Mouse (Mus musculus) lung, postnatal 0 days (tissue): Measurements from ENCODE around the gene Olfr55. TPM values are rescaled to one million over a fixed set of nuclear protein-coding genes. Genes with fewer than 3 reads are reported as not detected.
"Not testable (repeated sequence)": the region's sequence is repeated elsewhere in the genome, so short reads cannot be mapped to it uniquely, and the experiment has no call there.

Experiments
- ATAC-seq: fragments of 200-750 bp; cut with Nextera tagmentation; 2 replicates; pipeline ENCODE4 v1.8.0; 2017; ENCODE audit warnings: moderate library complexity
- DNase-seq: peaks from one replicate; pipeline ENCODE4 v3.0.0-alpha.2; 2016; ENCODE audit warnings: low spot score
- H3K27ac ChIP-seq: fragments of 300-500 bp; sonication (generic); 2 replicates; pipeline ENCODE4 v1.5.1; 2014; ENCODE audit warnings: antibody characterized with exemption, mild to moderate bottlenecking, low read length, mixed read lengths
- H3K27me3 ChIP-seq: fragments of 300-500 bp; sonication (generic); replicated peaks from 2 replicates; pipeline ENCODE4 v1.6.1; 2014; ENCODE audit warnings: low read length, mixed read lengths; ENCODE audit not compliant: insufficient read depth
- H3K36me3 ChIP-seq: fragments of 300-500 bp; sonication (generic); 2 replicates; pipeline ENCODE4 v1.6.1; 2014; ENCODE audit warnings: low read length, mixed read lengths; ENCODE audit not compliant: insufficient read depth
- H3K4me1 ChIP-seq: fragments of 300-500 bp; sonication (generic); 2 replicates; pipeline ENCODE4 v1.6.1; 2014; ENCODE audit warnings: antibody characterized with exemption, low read depth, low read length, mixed read lengths; ENCODE audit not compliant: insufficient read depth
- H3K4me2 ChIP-seq: fragments of 300-500 bp; sonication (generic); replicated peaks from 2 replicates; pipeline ENCODE4 v1.6.1; 2014; ENCODE audit warnings: low read depth, mild to moderate bottlenecking, low read length, moderate library complexity, mixed read lengths
- H3K4me3 ChIP-seq: fragments of 300-500 bp; sonication (generic); 2 replicates; pipeline ENCODE4 v1.5.1; 2014; ENCODE audit warnings: low read depth, low read length
- H3K9ac ChIP-seq: fragments of 300-500 bp; sonication (generic); replicated peaks from 2 replicates; pipeline ENCODE4 v1.6.1; 2014; ENCODE audit warnings: low read depth, mild to moderate bottlenecking
- H3K9me3 ChIP-seq: fragments of 300-500 bp; sonication (generic); 2 replicates; pipeline ENCODE4 v1.6.1; 2016; ENCODE audit warnings: low read length, mixed read lengths
- CTCF ChIP-seq: IDR thresholded peaks from 2 replicates; pipeline ENCODE4 v1.5.1; 2016; ENCODE audit warnings: antibody characterized with exemption, mild to moderate bottlenecking
- EP300 ChIP-seq: IDR thresholded peaks from 2 replicates; pipeline ENCODE4 v1.6.1; 2016; ENCODE audit warnings: antibody characterized with exemption, mild to moderate bottlenecking, control low read depth
- WGBS: fragments of 180-500 bp; shearing (Covaris S2); extraction: QIAGEN DNeasy Blood & Tissue Kit; methylation state at CpG from one replicate; pipeline ENCODE4 v1.1.7; 2014; 5-methylcytosine and 5-hydroxymethylcytosine counted together
- polyA plus RNA-seq: library from polyadenylated mRNA; unstranded; fragments of >200 nt; fragmentation: Nextera tagmentation; extraction: Ambion mirVana; gene quantifications from 2 replicates; pipeline ENCODE4 v1.2.1, GENCODE M21; 2015

Gene Olfr55
- not detected in 2 replicates for polyA plus RNA-seq

DNA sequence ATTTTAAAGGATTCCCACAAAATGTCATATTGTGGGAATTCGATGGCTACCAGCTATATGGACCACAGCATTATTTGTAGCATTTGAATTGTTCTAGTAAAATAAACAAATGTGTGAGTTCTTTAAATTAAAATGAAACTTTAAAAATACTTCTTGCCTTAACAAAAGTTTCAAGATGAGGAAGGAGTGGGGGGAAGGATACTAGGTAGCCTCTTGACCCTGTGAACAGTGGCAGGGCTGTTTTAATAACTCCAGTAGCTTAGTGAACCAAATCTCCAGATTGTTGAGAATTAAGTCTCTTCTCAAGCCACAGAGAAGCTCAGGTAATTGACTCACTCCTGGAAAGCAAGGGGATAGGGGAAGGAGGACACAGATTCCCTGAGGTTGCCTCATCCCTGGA lies at the start of gene Olfr55:
Olfr55 (plus strand) TSS at position 301 of the 400 bp plus-strand sequence.
- H3K9me3 ChIP-seq, H3K27me3 ChIP-seq, DNase-seq, H3K27ac ChIP-seq, ATAC-seq, H3K4me3 ChIP-seq, H3K36me3 ChIP-seq, H3K9ac ChIP-seq, H3K4me2 ChIP-seq, H3K4me1 ChIP-seq: not testable (repeated sequence)
- WGBS, result 71% methylated on average over 1 of the region's 1 CpGs

- ATAC-seq (no peak), DNase-seq (no peak)
- Histone ChIP-seq H3K36me3 (no peaks in the 10 kb centered on the region), H3K9ac (no peak overlapping the region), H3K4me2 (no peak overlapping the region), H3K27me3 (no peaks in the 10 kb centered on the region), H3K4me3 (no peak overlapping the region), H3K9me3 (no peaks in the 10 kb centered on the region), H3K27ac (no peak overlapping the region), H3K4me1 (no peaks in the 10 kb centered on the region)
- TF ChIP-seq CTCF (no peak), EP300 (no peak)
These were observed 43.7 kb upstream of the Olfr55 start for GRCm38 (mm10) chr17:33124546-33124945.

GRCm38 (mm10) chr17:33126257-33126656 lies 42.0 kb upstream of the Olfr55 start:
- 61% methylated on average over 2 of the region's 2 CpGs for WGBS
- Histone ChIP-seq H3K9me3 (no peaks in the 10 kb centered on the region), H3K9ac (no peak overlapping the region), H3K27ac (no peak overlapping the region), H3K4me2 (no peak overlapping the region), H3K27me3 (no peaks in the 10 kb centered on the region), H3K36me3 (no peaks in the 10 kb centered on the region), H3K4me3 (no peak overlapping the region), H3K4me1 (no peaks in the 10 kb centered on the region)
- DNase-seq (no peak), ATAC-seq (no peak)
- TF ChIP-seq EP300, result no peak
- no peak for TF ChIP-seq CTCF

DNA sequence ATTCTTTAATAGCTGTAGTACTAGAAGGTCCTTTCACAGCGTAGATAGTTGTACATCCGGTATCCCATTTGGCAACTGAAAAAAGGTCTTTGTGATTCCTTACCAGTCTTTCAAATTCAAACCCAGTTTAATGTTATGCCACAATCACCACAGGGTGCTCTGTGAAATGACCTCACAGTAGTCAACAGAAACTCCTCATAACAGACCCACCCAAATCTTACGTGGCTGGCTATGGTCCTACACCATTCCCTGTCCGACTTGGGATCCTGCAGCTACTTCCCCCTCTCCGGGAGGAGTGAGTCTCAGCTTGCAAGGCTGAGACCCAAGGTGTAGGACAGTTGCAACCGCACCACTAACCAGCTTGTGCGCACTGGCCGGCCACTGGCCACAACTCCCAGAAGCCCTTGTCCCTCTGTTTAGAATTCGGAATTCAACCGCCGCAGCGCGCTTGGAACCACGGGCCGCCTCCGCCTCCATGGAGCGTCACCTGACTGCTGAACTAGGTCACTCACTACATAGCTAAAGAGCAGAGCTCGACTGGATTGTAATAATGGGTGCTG lies 28.9 kb upstream of the Olfr55 start, which contains the start of gene Morc2b:
Morc2b (minus strand) TSS at position 423 of the 560 bp plus-strand sequence.
- H3K9ac ChIP-seq, result no peak within 1 kb of the TSS
- 70% methylated on average over 18 of the region's 18 CpGs for WGBS

DNA sequence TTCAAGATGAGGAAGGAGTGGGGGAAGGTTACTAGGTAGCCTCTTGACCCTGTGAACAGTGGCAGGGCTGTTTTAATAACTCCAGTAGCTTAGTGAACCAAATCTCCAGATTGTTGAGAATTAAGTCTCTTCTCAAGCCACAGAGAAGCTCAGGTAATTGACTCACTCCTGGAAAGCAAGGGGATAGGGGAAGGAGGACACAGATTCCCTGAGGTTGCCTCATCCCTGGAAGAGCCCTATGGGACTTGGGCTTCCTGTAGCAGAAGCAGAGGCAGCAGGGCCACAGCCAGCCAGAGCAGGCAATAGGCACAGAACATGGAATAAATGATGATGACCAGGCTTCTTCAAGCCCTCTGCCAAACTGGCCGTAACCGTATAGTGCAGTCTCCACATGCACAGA lies 22.8 kb downstream of the Olfr55 start, which contains the start of gene Olfr239:
Olfr239 (plus strand) TSS at position 301 of the 400 bp plus-strand sequence.
- no CpG with 5 or more reads among the region's 2 CpGs for WGBS
- H3K4me1 ChIP-seq, ATAC-seq, H3K36me3 ChIP-seq, H3K4me3 ChIP-seq, H3K9me3 ChIP-seq, H3K27ac ChIP-seq, H3K9ac ChIP-seq, H3K4me2 ChIP-seq, H3K27me3 ChIP-seq, DNase-seq: not testable (repeated sequence)

More for the DNA sequence above, 28.9 kb upstream of the Olfr55 start, which contains the start of gene Morc2b:
- TF ChIP-seq CTCF, result no peak
- Histone ChIP-seq H3K27me3 (no peaks in the 10 kb centered on the region), H3K4me2 (no peak within 1 kb of the TSS), H3K4me1 (no peaks in the 10 kb centered on the region), H3K27ac (no peak within 1 kb of the TSS), H3K9me3 (no peaks in the 10 kb centered on the region), H3K36me3 (no peaks in the 10 kb centered on the region), H3K4me3 (no peak within 1 kb of the TSS)
- no peak for DNase-seq
- no peak for ATAC-seq

- Histone ChIP-seq H3K4me3 (no peak within 1 kb of the TSS), H3K27me3 (no peaks in the 10 kb centered on the region), H3K9me3 (no peaks in the 10 kb centered on the region; the same call in 1 of the 2 replicates), H3K36me3 (no peaks in the 10 kb centered on the region), H3K27ac (no peak within 1 kb of the TSS), H3K4me2 (no peak within 1 kb of the TSS), H3K9ac (no peak within 1 kb of the TSS), H3K4me1 (no peaks in the 10 kb centered on the region)
- 66% methylated on average over 2 of the region's 2 CpGs for WGBS
- TF ChIP-seq EP300 (no peak), CTCF (no peak)
- DNase-seq (no peak), ATAC-seq (no peak)
These were observed 53.3 kb downstream of the Olfr55 start, which contains the start of gene Olfr1564 for GRCm38 (mm10) chr17:33221590-33221989. Olfr1564 (minus strand) TSS chr17:33221690.

Other genes starting within 250 kb of the Olfr55 start
- gene Cyp4f13, start 221.0 kb upstream of the Olfr55 start, polyA plus RNA-seq, result 20.8 and 22.0 TPM in 2 replicates
- gene Zfp472, start 202.6 kb upstream of the Olfr55 start, polyA plus RNA-seq, result 7.6 and 7.8 TPM in 2 replicates
- gene Zfp952, start 175.3 kb upstream of the Olfr55 start, polyA plus RNA-seq, result 7.3 and 8.4 TPM in 2 replicates
- 6.9 and 7.6 TPM in 2 replicates for gene Zfp763, start 135.0 kb upstream of the Olfr55 start, polyA plus RNA-seq
- gene 4921501E09Rik, start 100.4 kb upstream of the Olfr55 start, polyA plus RNA-seq, result not detected in 2 replicates
- gene Zfp563, start 79.1 kb upstream of the Olfr55 start, polyA plus RNA-seq, result 6.8 and 7.6 TPM in 2 replicates
- not detected in 2 replicates for gene Morc2b, start 28.8 kb upstream of the Olfr55 start, polyA plus RNA-seq
- not detected in 2 replicates for gene Olfr239, start 22.9 kb downstream of the Olfr55 start, polyA plus RNA-seq
- not detected in 2 replicates for gene Olfr1564, start 53.2 kb downstream of the Olfr55 start, polyA plus RNA-seq
- 9.4 and 9.6 TPM in 2 replicates for gene Zfp955a, start 86.7 kb downstream of the Olfr55 start, polyA plus RNA-seq
- 0.01 TPM in 2 replicates for gene Olfr63, start 96.2 kb downstream of the Olfr55 start, polyA plus RNA-seq
- 6.6 and 7.4 TPM in 2 replicates for gene Zfp955b, start 121.1 kb downstream of the Olfr55 start, polyA plus RNA-seq
- gene Zfp81, start 190.4 kb downstream of the Olfr55 start, polyA plus RNA-seq, result 3.7 and 4.4 TPM in 2 replicates
- 8.8 and 8.9 TPM in 2 replicates for gene Zfp101, start 226.2 kb downstream of the Olfr55 start, polyA plus RNA-seq